In genomic region chr1:43730491-43730924, GRCm38 (mm10) we compare ENCODE assay signal across 9 mouse cellular contexts. TPM values are rescaled to one million over a fixed set of nuclear protein-coding genes. Genes with fewer than 3 reads are reported as not detected.
DNase-seq lines count a peak whose midpoint lies in the region; ATAC-seq and TF ChIP-seq lines count a peak whose summit lies in the region.
"Had no signal": no experiment of that assay in that cellular context is flagged by ENCODE, and none has a peak within 500 bp of the region (broad histone marks: within the 10 kb centered on the region; RNA-seq: fewer than 3 reads in every experiment).

1500015O10Rik (plus strand) TSS chr1:43730602.

- TF ChIP-seq CTCF in ES-Bruce4 (IDR thresholded peaks at IDR 0.05; ENCODE audit: low read depth, low read length), result no peak
- no peak for TF ChIP-seq CTCF in forebrain, postnatal 0 days (IDR thresholded peaks at IDR 0.05; ENCODE audit: low read depth)
- TF ChIP-seq CTCF in midbrain, postnatal 0 days (IDR thresholded peaks at IDR 0.05), result peak; percentile 11; the same call in 1 of the 2 replicates

- ATAC-seq in forebrain, postnatal 0 days, result peak; percentile 95
- ATAC-seq in hindbrain, embryonic 12.5 days (ENCODE audit: low FRiP score), result peak; percentile 46; the same call in 1 of the 2 replicates
- ATAC-seq in midbrain, postnatal 0 days (ENCODE audit: low FRiP score), result peak; percentile 84
- no peak for ATAC-seq in CD4-positive, CD25-positive, alpha-beta regulatory T cell, adult 4 months

- H3K27ac ChIP-seq in ES-Bruce4 (ENCODE audit: insufficient read depth, low read length), result no peak within 1 kb of the TSS
- no peak within 1 kb of the TSS for H3K27ac ChIP-seq in forebrain, postnatal 0 days (ENCODE audit: low read depth, low read length)
- no peak within 1 kb of the TSS for H3K27ac ChIP-seq in hindbrain, embryonic 12.5 days
- no peak within 1 kb of the TSS for H3K27ac ChIP-seq in midbrain, postnatal 0 days (ENCODE audit: low read depth, low read length)
- H3K27ac ChIP-seq: liver, embryonic 15.5 days had no signal

- no peak for TF ChIP-seq POLR2A in ES-Bruce4 (IDR thresholded peaks at IDR 0.05; ENCODE audit: insufficient read depth, low read length)

- no peaks in the 10 kb centered on the region for H3K9me3 ChIP-seq in ES-Bruce4 (replicated peaks; ENCODE audit: control insufficient read depth, insufficient read depth, low read length, poor library complexity, severe bottlenecking)
- H3K9me3 ChIP-seq in forebrain, postnatal 0 days (ENCODE audit: low read length), result no peaks in the 10 kb centered on the region
- H3K9me3 ChIP-seq in hindbrain, embryonic 12.5 days (replicated peaks), result no peaks in the 10 kb centered on the region
- H3K9me3 ChIP-seq in midbrain, postnatal 0 days (ENCODE audit: low read length), result no peaks in the 10 kb centered on the region
- H3K9me3 ChIP-seq: liver, embryonic 15.5 days had no signal

- no peaks in the 10 kb centered on the region for H3K27me3 ChIP-seq in ES-Bruce4 (ENCODE audit: control insufficient read depth, insufficient read depth, low read length, poor library complexity, severe bottlenecking)
- no peaks in the 10 kb centered on the region for H3K27me3 ChIP-seq in forebrain, postnatal 0 days (ENCODE audit: insufficient read depth, low read length)
- no peaks in the 10 kb centered on the region for H3K27me3 ChIP-seq in hindbrain, embryonic 12.5 days
- H3K27me3 ChIP-seq in midbrain, postnatal 0 days (ENCODE audit: insufficient read depth, low read length), result no peaks in the 10 kb centered on the region
- H3K27me3 ChIP-seq: liver, embryonic 15.5 days had no signal

- TF ChIP-seq EP300 in ES-Bruce4 (IDR thresholded peaks at IDR 0.05; ENCODE audit: insufficient read depth, low read depth, low read length), result no peak

- peak within 1 kb of the TSS; percentile 19 for H3K4me3 ChIP-seq in ES-Bruce4 (ENCODE audit: low read depth, low read length)
- H3K4me3 ChIP-seq in forebrain, postnatal 0 days (ENCODE audit: low read depth, low read length), result no peak within 1 kb of the TSS
- no peak within 1 kb of the TSS for H3K4me3 ChIP-seq in hindbrain, embryonic 12.5 days
- H3K4me3 ChIP-seq in midbrain, postnatal 0 days (ENCODE audit: low read depth, low read length), result no peak within 1 kb of the TSS
- H3K4me3 ChIP-seq: liver, embryonic 15.5 days had no signal

- peak within 1 kb of the TSS; percentile 10; the same call in 1 of the 2 replicates for H3K4me2 ChIP-seq in forebrain, postnatal 0 days (ENCODE audit: low read depth)
- no peak within 1 kb of the TSS for H3K4me2 ChIP-seq in hindbrain, embryonic 12.5 days (replicated peaks)
- H3K4me2 ChIP-seq in midbrain, postnatal 0 days (ENCODE audit: low read depth, low read length, poor library complexity, severe bottlenecking), result no peak within 1 kb of the TSS
- H3K4me2 ChIP-seq: liver, embryonic 15.5 days had no signal

- no peaks in the 10 kb centered on the region for H3K4me1 ChIP-seq in ES-Bruce4 (ENCODE audit: control insufficient read depth, insufficient read depth, low read length)
- peaks cover 3% of the 10 kb centered on the region; the same call in 1 of the 2 replicates for H3K4me1 ChIP-seq in forebrain, postnatal 0 days (ENCODE audit: insufficient read depth)
- H3K4me1 ChIP-seq in hindbrain, embryonic 12.5 days, result no peaks in the 10 kb centered on the region
- H3K4me1 ChIP-seq in midbrain, postnatal 0 days (ENCODE audit: insufficient read depth, low read length), result peaks cover 2% of the 10 kb centered on the region; the same call in 1 of the 2 replicates
- H3K4me1 ChIP-seq: liver, embryonic 15.5 days had no signal

- WGBS in forebrain, postnatal 0 days, result 32% methylated on average over 16 of the region's 16 CpGs
- WGBS in hindbrain, embryonic 12.5 days, result 57% methylated on average over 16 of the region's 16 CpGs
- WGBS in midbrain, postnatal 0 days, result 47% methylated on average over 16 of the region's 16 CpGs

- H3K9ac ChIP-seq in ES-Bruce4 (ENCODE audit: low read depth, poor library complexity, severe bottlenecking), result no peak within 1 kb of the TSS
- H3K9ac ChIP-seq in forebrain, postnatal 0 days, result no peak within 1 kb of the TSS
- no peak within 1 kb of the TSS for H3K9ac ChIP-seq in hindbrain, embryonic 12.5 days
- H3K9ac ChIP-seq in midbrain, postnatal 0 days (replicated peaks; ENCODE audit: low read length, poor library complexity, severe bottlenecking), result no peak within 1 kb of the TSS
- H3K9ac ChIP-seq: liver, embryonic 15.5 days had no signal

- H3K36me3 ChIP-seq in ES-Bruce4 (ENCODE audit: control insufficient read depth, insufficient read depth, low read length, poor library complexity, severe bottlenecking), result no peaks in the 10 kb centered on the region
- no peaks in the 10 kb centered on the region for H3K36me3 ChIP-seq in forebrain, postnatal 0 days (ENCODE audit: insufficient read depth)
- no peaks in the 10 kb centered on the region for H3K36me3 ChIP-seq in hindbrain, embryonic 12.5 days
- no peaks in the 10 kb centered on the region for H3K36me3 ChIP-seq in midbrain, postnatal 0 days (ENCODE audit: insufficient read depth, low read length)
- H3K36me3 ChIP-seq: liver, embryonic 15.5 days had no signal

- peak; percentile 89 for DNase-seq in adrenal gland, postnatal 10 days
- DNase-seq in forebrain, postnatal 0 days, result peak; percentile 79
- DNase-seq in layer of hippocampus, postnatal 36 days, result peak; percentile 52 to 71
- peak; percentile 91 for DNase-seq in midbrain, postnatal 0 days (ENCODE audit: low spot score)
- DNase-seq in urinary bladder, postnatal 4 days (ENCODE audit: low spot score in 2 of 2), result peak; percentile 58 to 76

RNA-seq across cellular contexts. Expression of gene 1500015O10Rik, which starts in this region (rescaled TPM):
- polyA plus RNA-seq in ES-Bruce4 (2011; ENCODE audit: insufficient read depth, insufficient read length, low read depth, missing spikeins), result not detected in 2 replicates
- total RNA-seq in adrenal gland, postnatal 10 days (2021), result 10 to 100 TPM; 74.8 to 75.3 TPM
- 13.2 and 25.4 TPM in 2 replicates for total RNA-seq in forebrain, postnatal 0 days (2014; rRNA removed)
- polyA plus RNA-seq in forebrain, postnatal 0 days (2015; fragmentation: Nextera tagmentation; extraction: Ambion mirVana), result 54.0 and 57.9 TPM in 2 replicates
- polyA plus RNA-seq in hindbrain, embryonic 12.5 days (2016; fragmentation: Nextera tagmentation; extraction: Ambion mirVana), result 13.0 and 14.3 TPM in 2 replicates
- 1 to 10 TPM; 1.4 to 7.0 TPM for total RNA-seq in layer of hippocampus, postnatal 36 days (2021)
- total RNA-seq in midbrain, postnatal 0 days (2014; rRNA removed), result 7.7 and 21.9 TPM in 2 replicates
- 12.8 and 14.6 TPM in 2 replicates for polyA plus RNA-seq in midbrain, postnatal 0 days (2015; fragmentation: Nextera tagmentation; extraction: Ambion mirVana)
- polyA plus RNA-seq in CD4-positive, CD25-positive, alpha-beta regulatory T cell, adult 4 months (2017; shearing (Covaris generic)), result not detected

Comparison
In these comparisons a context has a peak if more than half of its experiments do, and no peak if none do; other contexts are left out.
1. RNA of gene 1500015O10Rik (polyA plus RNA-seq): 54.0 to 57.9 TPM in forebrain, postnatal 0 days, 13.0 to 14.3 TPM in hindbrain, embryonic 12.5 days and 12.8 to 14.6 TPM in midbrain, postnatal 0 days; not detected in ES-Bruce4 and not detected in CD4-positive, CD25-positive, alpha-beta regulatory T cell, adult 4 months; every median in the first group is over 10 times any median in the second.
2. Peak in every context shown above with its lines, with median percentiles within 50 percentile points of each other: DNase-seq.